23 mouse cellular contexts compared by ENCODE assay signal in the genomic region with DNA sequence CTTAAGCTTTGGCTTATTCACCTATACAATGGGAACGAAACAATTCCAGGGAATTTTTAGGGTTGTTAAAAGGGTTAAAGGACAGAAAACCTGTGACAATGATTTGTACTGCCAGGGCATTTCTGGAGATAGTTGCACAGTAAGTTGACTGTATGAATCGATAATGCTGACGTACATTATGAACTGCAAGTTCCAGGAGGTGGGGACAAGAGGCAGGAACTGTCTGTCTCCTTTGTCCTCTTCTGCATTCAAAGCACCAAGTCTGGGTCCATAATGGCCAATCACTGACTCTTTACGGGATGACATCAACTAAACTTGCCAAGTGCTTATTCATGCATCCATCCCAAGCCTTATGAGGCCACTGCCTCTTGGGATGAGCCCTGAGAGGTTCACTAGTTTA. TPM values are rescaled to one million over a fixed set of nuclear protein-coding genes. Genes with fewer than 3 reads are reported as not detected.
A peak's percentile ranks its signal among the peaks of the same experiment; 100 is the strongest.
DNase-seq lines count a peak whose midpoint lies in the region; ATAC-seq and TF ChIP-seq lines count a peak whose summit lies in the region.
"Had no signal": no experiment of that assay in that cellular context is flagged by ENCODE, and none has a peak within 500 bp of the region (broad histone marks: within the 10 kb centered on the region; RNA-seq: fewer than 3 reads in every experiment).

No protein-coding gene starts in this region.

- WGBS in liver, adult 2 months: 46% methylated on average over 4 of the region's 4 CpGs
- WGBS in liver, postnatal 0 days (ENCODE audit: insufficient replicate concordance): 76% methylated on average over 4 of the region's 4 CpGs
- 93% methylated on average over 4 of the region's 4 CpGs for WGBS in embryonic facial prominence, embryonic 10.5 days
- 90% methylated on average over 4 of the region's 4 CpGs for WGBS in embryonic facial prominence, embryonic 12.5 days
- 94% methylated on average over 4 of the region's 4 CpGs for whole genome bisulfite sequencing in limb, embryonic 10.5 days
- WGBS in hindbrain, embryonic 16.5 days: 93% methylated on average over 4 of the region's 4 CpGs

- TF ChIP-seq CTCF in liver, adult 2 months (IDR thresholded peaks at IDR 0.05; ENCODE audit: low read depth, low read length): no peak
- no peak for TF ChIP-seq CTCF in liver, postnatal 0 days (IDR thresholded peaks at IDR 0.05; ENCODE audit: low read depth)

- no peak for TF ChIP-seq EP300 in liver, postnatal 0 days (IDR thresholded peaks at IDR 0.05; ENCODE audit: low read depth)

- DNase-seq in liver, adult 2 months (ENCODE audit: extremely low read depth, low read depth, low spot score): peak; percentile 99
- no peak for DNase-seq in liver, postnatal 0 days
- no peak for DNase-seq in embryonic facial prominence, embryonic 10.5 days (ENCODE audit: low spot score)
- DNase-seq in limb, embryonic 10.5 days (ENCODE audit: low spot score): no peak
- DNase-seq in right cerebral cortex, postnatal 25 days: no peak
- no peak for DNase-seq in heart, postnatal 10 days
- DNase-seq: adrenal gland, adult 2 months; adrenal gland, adult 8-10 months; adrenal gland, postnatal 10 days; adrenal gland, postnatal 14 days; adrenal gland, postnatal 25 days; adrenal gland, postnatal 36 days; B cell, adult 2 months; cerebellum, adult 11 months; cerebellum, adult 11-12 months had no signal

- peaks cover 57% of the 10 kb centered on the region for H3K36me3 ChIP-seq in liver, adult 2 months (ENCODE audit: control insufficient read depth, insufficient read depth, low read length)
- H3K36me3 ChIP-seq in liver, postnatal 0 days (replicated peaks; ENCODE audit: insufficient read depth, low read length): no peaks in the 10 kb centered on the region
- 0 out of 2 replicates have a peak, but pooled peaks cover 4% of the 10 kb centered on the region for H3K36me3 ChIP-seq in embryonic facial prominence, embryonic 10.5 days (replicated peaks)
- H3K36me3 ChIP-seq in embryonic facial prominence, embryonic 12.5 days: no peaks in the 10 kb centered on the region
- 0 out of 2 replicates have a peak, but pooled peaks cover under 1% of the 10 kb centered on the region for H3K36me3 ChIP-seq in limb, embryonic 10.5 days
- H3K36me3 ChIP-seq in hindbrain, embryonic 16.5 days (ENCODE audit: control insufficient read depth, insufficient read depth, low read length): no peaks in the 10 kb centered on the region
- H3K36me3 ChIP-seq: G1E had no signal

- H3K4me1 ChIP-seq in liver, adult 2 months (ENCODE audit: control insufficient read depth, insufficient read depth, low read length): peaks cover 55% of the 10 kb centered on the region
- H3K4me1 ChIP-seq in liver, postnatal 0 days (ENCODE audit: insufficient read depth): no peaks in the 10 kb centered on the region
- H3K4me1 ChIP-seq in embryonic facial prominence, embryonic 10.5 days: peaks cover 24% of the 10 kb centered on the region
- peaks cover 12% of the 10 kb centered on the region; the same call in 1 of the 2 replicates for H3K4me1 ChIP-seq in embryonic facial prominence, embryonic 12.5 days
- peaks cover 46% of the 10 kb centered on the region for H3K4me1 ChIP-seq in limb, embryonic 10.5 days
- H3K4me1 ChIP-seq in hindbrain, embryonic 16.5 days (ENCODE audit: control insufficient read depth, insufficient read depth, low read depth, low read length): no peaks in the 10 kb centered on the region

- no peaks in the 10 kb centered on the region for H3K9me3 ChIP-seq in liver, postnatal 0 days (ENCODE audit: low read length)
- no peaks in the 10 kb centered on the region for H3K9me3 ChIP-seq in embryonic facial prominence, embryonic 10.5 days
- no peaks in the 10 kb centered on the region for H3K9me3 ChIP-seq in embryonic facial prominence, embryonic 12.5 days
- no peaks in the 10 kb centered on the region for H3K9me3 ChIP-seq in limb, embryonic 10.5 days (replicated peaks)
- no peaks in the 10 kb centered on the region for H3K9me3 ChIP-seq in hindbrain, embryonic 16.5 days (ENCODE audit: control insufficient read depth, low read length)
- H3K9me3 ChIP-seq: G1E had no signal

- TF ChIP-seq POLR2A in liver, adult 2 months (IDR thresholded peaks at IDR 0.05; ENCODE audit: extremely low read depth, insufficient read depth, low read length): no peak

- H3K4me2 ChIP-seq in liver, postnatal 0 days (ENCODE audit: low read depth, low read length): no peak overlapping the region
- no peak overlapping the region for H3K4me2 ChIP-seq in embryonic facial prominence, embryonic 12.5 days (replicated peaks)
- H3K4me2 ChIP-seq in hindbrain, embryonic 16.5 days (ENCODE audit: low read length): no peak overlapping the region

- no peaks in the 10 kb centered on the region for H3K27me3 ChIP-seq in liver, adult 2 months (ENCODE audit: control insufficient read depth, insufficient read depth, low read length)
- H3K27me3 ChIP-seq in liver, postnatal 0 days (ENCODE audit: insufficient read depth, low read length): no peaks in the 10 kb centered on the region
- no peaks in the 10 kb centered on the region for H3K27me3 ChIP-seq in embryonic facial prominence, embryonic 10.5 days (replicated peaks; ENCODE audit: low read depth, poor library complexity, severe bottlenecking)
- no peaks in the 10 kb centered on the region for H3K27me3 ChIP-seq in embryonic facial prominence, embryonic 12.5 days
- H3K27me3 ChIP-seq in limb, embryonic 10.5 days (ENCODE audit: low read depth, poor library complexity, severe bottlenecking): no peaks in the 10 kb centered on the region
- H3K27me3 ChIP-seq in hindbrain, embryonic 16.5 days (replicated peaks; ENCODE audit: control insufficient read depth, insufficient read depth, low read length): no peaks in the 10 kb centered on the region
- H3K27me3 ChIP-seq: CH12.LX, Patski had no signal

- intact Hi-C loops in heart, postnatal 10 days (cut with DNase I): no loop called here

- ATAC-seq in liver, postnatal 0 days: no peak
- ATAC-seq in embryonic facial prominence, embryonic 12.5 days (ENCODE audit: insufficient number of reproducible peaks, insufficient read depth, low FRiP score, low TSS enrichment): no peak
- no peak for ATAC-seq in hindbrain, embryonic 16.5 days
- ATAC-seq: activated CD4-positive, CD25-positive, alpha-beta regulatory T cell, adult 4 months; CD4-positive, CD25-positive, alpha-beta regulatory T cell, adult 4 months; Patski had no signal

- H3K4me3 ChIP-seq in liver, adult 2 months (ENCODE audit: insufficient read depth, low read depth, low read length): no peak overlapping the region
- no peak overlapping the region for H3K4me3 ChIP-seq in liver, postnatal 0 days (ENCODE audit: low read depth, low read length)
- no peak overlapping the region for H3K4me3 ChIP-seq in embryonic facial prominence, embryonic 10.5 days
- no peak overlapping the region for H3K4me3 ChIP-seq in embryonic facial prominence, embryonic 12.5 days
- no peak overlapping the region for H3K4me3 ChIP-seq in limb, embryonic 10.5 days
- no peak overlapping the region for H3K4me3 ChIP-seq in hindbrain, embryonic 16.5 days (ENCODE audit: low read length)

- peaks cover 10% of the 10 kb centered on the region; the same call in 1 of the 2 replicates for H3K79me2 ChIP-seq in liver, adult 2 months (ENCODE audit: control insufficient read depth, insufficient read depth, low read length)

- peak overlapping the region; percentile 96 for H3K27ac ChIP-seq in liver, adult 2 months (replicated peaks; ENCODE audit: insufficient read depth, low read depth, low read length)
- H3K27ac ChIP-seq in liver, postnatal 0 days (ENCODE audit: low read depth): no peak overlapping the region
- H3K27ac ChIP-seq in embryonic facial prominence, embryonic 10.5 days (replicated peaks): peak overlapping the region; percentile 3; the same call in 1 of the 2 replicates
- H3K27ac ChIP-seq in embryonic facial prominence, embryonic 12.5 days: 0 out of 2 replicates have a peak overlapping the region, but pooled peaks have one; percentile 7
- peak overlapping the region; percentile 75 for H3K27ac ChIP-seq in limb, embryonic 10.5 days
- no peak overlapping the region for H3K27ac ChIP-seq in hindbrain, embryonic 16.5 days (ENCODE audit: low read depth, low read length)

- H3K9ac ChIP-seq in liver, adult 2 months (ENCODE audit: low read depth, low read length): no peak overlapping the region
- H3K9ac ChIP-seq in liver, postnatal 0 days (replicated peaks): no peak overlapping the region
- H3K9ac ChIP-seq in embryonic facial prominence, embryonic 12.5 days: no peak overlapping the region
- H3K9ac ChIP-seq in hindbrain, embryonic 16.5 days (ENCODE audit: low read depth, low read length): no peak overlapping the region

RNA-seq across cellular contexts. Expression of gene Igf1, which starts 39.3 kb away (rescaled TPM):
- total RNA-seq in liver, adult 2 months (2014; rRNA removed): 244 and 252 TPM in 2 replicates
- 1,223 and 1,483 TPM in 2 replicates for polyA plus RNA-seq in liver, adult 2 months (2012; rRNA removed)
- polyA plus RNA-seq in liver, postnatal 0 days (2015; fragmentation: Nextera tagmentation; extraction: Ambion mirVana): 34.1 and 42.3 TPM in 2 replicates
- polyA plus RNA-seq in embryonic facial prominence, embryonic 10.5 days (2016; fragmentation: Nextera tagmentation; extraction: Ambion mirVana): 38.0 and 48.9 TPM in 2 replicates
- polyA plus RNA-seq in embryonic facial prominence, embryonic 12.5 days (2016; fragmentation: Nextera tagmentation; extraction: Ambion mirVana): 68.0 and 85.1 TPM in 2 replicates
- 17.5 and 58.7 TPM in 2 replicates for polyA plus RNA-seq in limb, embryonic 10.5 days (2016; fragmentation: Nextera tagmentation; extraction: Ambion mirVana)
- total RNA-seq in heart, postnatal 10 days (2021): 10 to 100 TPM; 42.5 to 57.0 TPM
- 15.7 and 16.6 TPM in 2 replicates for polyA plus RNA-seq in hindbrain, embryonic 16.5 days (2015; fragmentation: Nextera tagmentation; extraction: Ambion mirVana)
- total RNA-seq: CH12.LX, MEL had no signal

Comparison
In these comparisons a context has a peak if more than half of its experiments do, and no peak if none do; other contexts are left out.
1. H3K27ac ChIP-seq: peak in liver, adult 2 months (single experiment), embryonic facial prominence, embryonic 10.5 days (single experiment), embryonic facial prominence, embryonic 12.5 days (single experiment) and limb, embryonic 10.5 days (single experiment); none in liver, postnatal 0 days (single experiment) and hindbrain, embryonic 16.5 days (single experiment).
2. RNA of gene Igf1, which starts 39.3 kb away (polyA plus RNA-seq): 1,223 to 1,483 TPM in liver, adult 2 months; 68.0 to 85.1 TPM in embryonic facial prominence, embryonic 12.5 days, 17.5 to 58.7 TPM in limb, embryonic 10.5 days, 38.0 to 48.9 TPM in embryonic facial prominence, embryonic 10.5 days, 34.1 to 42.3 TPM in liver, postnatal 0 days and 15.7 to 16.6 TPM in hindbrain, embryonic 16.5 days; every median in the first group is over 10 times any median in the second.